Mouse (Mus musculus): ENCODE measurements at regions not wholly inside any gene's neighbourhood (a gene's known extent, or its start where the extent isn't known, plus 50 kb on each side); places are given as distances from the start of the nearest gene placed in this dataset.

GRCm38 (mm10) chr17:64950802-64951624 lies 115.1 kb upstream of the 4930583I09Rik start:
- Histone ChIP-seq H3K4me1 (ENCODE audit: control insufficient read depth, insufficient read depth, low read length) (no peaks in the 10 kb centered on the region), H3K4me3 (ENCODE audit: control insufficient read depth, low read depth, low read length) (no peak overlapping the region), H3K27ac (ENCODE audit: control insufficient read depth, insufficient read depth, low read depth, low read length) (no peak overlapping the region), H3K36me3 (ENCODE audit: control insufficient read depth, insufficient read depth, low read length) (no peaks in the 10 kb centered on the region), H3K27me3 (ENCODE audit: control insufficient read depth, insufficient read depth, low read length) (no peaks in the 10 kb centered on the region)
- TF ChIP-seq POLR2A (IDR thresholded peaks at IDR 0.05; ENCODE audit: control insufficient read depth, low read depth, low read length) = no peak
- TF ChIP-seq CTCF (IDR thresholded peaks at IDR 0.05; ENCODE audit: control insufficient read depth, insufficient read depth, insufficient replicate concordance, low read depth, low read length) = no peak

GRCm38 (mm10) chr17:64943213-64943612 lies 107.3 kb upstream of the 4930583I09Rik start:
- no peaks in the 10 kb centered on the region for H3K36me3 ChIP-seq (ENCODE audit: control insufficient read depth, insufficient read depth, low read length)
- H3K4me3 ChIP-seq (ENCODE audit: control insufficient read depth, low read depth, low read length) = no peak overlapping the region
- no peaks in the 10 kb centered on the region for H3K27me3 ChIP-seq (ENCODE audit: control insufficient read depth, insufficient read depth, low read length)
- no peak overlapping the region for H3K27ac ChIP-seq (ENCODE audit: control insufficient read depth, insufficient read depth, low read depth, low read length)
- no peaks in the 10 kb centered on the region for H3K4me1 ChIP-seq (ENCODE audit: control insufficient read depth, insufficient read depth, low read length)
- TF ChIP-seq POLR2A (IDR thresholded peaks at IDR 0.05; ENCODE audit: control insufficient read depth, low read depth, low read length) (no peak), CTCF (IDR thresholded peaks at IDR 0.05; ENCODE audit: control insufficient read depth, insufficient read depth, insufficient replicate concordance, low read depth, low read length) (no peak)

GRCm38 (mm10) chr17:64941555-64941954 lies 105.7 kb upstream of the 4930583I09Rik start:
- TF ChIP-seq CTCF (IDR thresholded peaks at IDR 0.05; ENCODE audit: control insufficient read depth, insufficient read depth, insufficient replicate concordance, low read depth, low read length) (no peak), POLR2A (IDR thresholded peaks at IDR 0.05; ENCODE audit: control insufficient read depth, low read depth, low read length) (no peak)
- Histone ChIP-seq H3K27ac (ENCODE audit: control insufficient read depth, insufficient read depth, low read depth, low read length) (no peak overlapping the region), H3K4me3 (ENCODE audit: control insufficient read depth, low read depth, low read length) (no peak overlapping the region), H3K36me3 (ENCODE audit: control insufficient read depth, insufficient read depth, low read length) (no peaks in the 10 kb centered on the region), H3K27me3 (ENCODE audit: control insufficient read depth, insufficient read depth, low read length) (no peaks in the 10 kb centered on the region), H3K4me1 (ENCODE audit: control insufficient read depth, insufficient read depth, low read length) (no peaks in the 10 kb centered on the region)

GRCm38 (mm10) chr17:64935683-64936082 lies 99.8 kb upstream of the 4930583I09Rik start:
- Histone ChIP-seq H3K27ac (ENCODE audit: control insufficient read depth, insufficient read depth, low read depth, low read length) (no peak overlapping the region), H3K4me3 (ENCODE audit: control insufficient read depth, low read depth, low read length) (no peak overlapping the region), H3K4me1 (ENCODE audit: control insufficient read depth, insufficient read depth, low read length) (no peaks in the 10 kb centered on the region), H3K27me3 (ENCODE audit: control insufficient read depth, insufficient read depth, low read length) (no peaks in the 10 kb centered on the region), H3K36me3 (ENCODE audit: control insufficient read depth, insufficient read depth, low read length) (no peaks in the 10 kb centered on the region)
- TF ChIP-seq POLR2A (IDR thresholded peaks at IDR 0.05; ENCODE audit: control insufficient read depth, low read depth, low read length) (no peak), CTCF (IDR thresholded peaks at IDR 0.05; ENCODE audit: control insufficient read depth, insufficient read depth, insufficient replicate concordance, low read depth, low read length) (no peak)

GRCm38 (mm10) chr17:64934411-64934810 lies 98.5 kb upstream of the 4930583I09Rik start:
- no peak for TF ChIP-seq CTCF (IDR thresholded peaks at IDR 0.05; ENCODE audit: control insufficient read depth, insufficient read depth, insufficient replicate concordance, low read depth, low read length)
- no peak for TF ChIP-seq POLR2A (IDR thresholded peaks at IDR 0.05; ENCODE audit: control insufficient read depth, low read depth, low read length)
- no peak overlapping the region for H3K4me3 ChIP-seq (ENCODE audit: control insufficient read depth, low read depth, low read length)
- no peak overlapping the region for H3K27ac ChIP-seq (ENCODE audit: control insufficient read depth, insufficient read depth, low read depth, low read length)
- H3K4me1 ChIP-seq (ENCODE audit: control insufficient read depth, insufficient read depth, low read length) = no peaks in the 10 kb centered on the region
- H3K36me3 ChIP-seq (ENCODE audit: control insufficient read depth, insufficient read depth, low read length) = no peaks in the 10 kb centered on the region
- H3K27me3 ChIP-seq (ENCODE audit: control insufficient read depth, insufficient read depth, low read length) = no peaks in the 10 kb centered on the region

- TF ChIP-seq POLR2A (IDR thresholded peaks at IDR 0.05; ENCODE audit: control insufficient read depth, low read depth, low read length) (no peak), CTCF (IDR thresholded peaks at IDR 0.05; ENCODE audit: control insufficient read depth, insufficient read depth, insufficient replicate concordance, low read depth, low read length) (no peak)
- no peak overlapping the region for H3K27ac ChIP-seq (ENCODE audit: control insufficient read depth, insufficient read depth, low read depth, low read length)
- H3K27me3 ChIP-seq (ENCODE audit: control insufficient read depth, insufficient read depth, low read length) = no peaks in the 10 kb centered on the region
- no peak overlapping the region for H3K4me3 ChIP-seq (ENCODE audit: control insufficient read depth, low read depth, low read length)
- no peaks in the 10 kb centered on the region for H3K4me1 ChIP-seq (ENCODE audit: control insufficient read depth, insufficient read depth, low read length)
- H3K36me3 ChIP-seq (ENCODE audit: control insufficient read depth, insufficient read depth, low read length) = no peaks in the 10 kb centered on the region
Observed at GRCm38 (mm10) chr17:64930816-64931428, 95.1 kb upstream of the 4930583I09Rik start.

- H3K27ac ChIP-seq (ENCODE audit: control insufficient read depth, insufficient read depth, low read depth, low read length) = no peak overlapping the region
Observed at GRCm38 (mm10) chr17:64923762-64924161, 87.9 kb upstream of the 4930583I09Rik start.

More at GRCm38 (mm10) chr17:64923762-64924161, 87.9 kb upstream of the 4930583I09Rik start:
- TF ChIP-seq POLR2A (IDR thresholded peaks at IDR 0.05; ENCODE audit: control insufficient read depth, low read depth, low read length) (no peak), CTCF (IDR thresholded peaks at IDR 0.05; ENCODE audit: control insufficient read depth, insufficient read depth, insufficient replicate concordance, low read depth, low read length) (no peak)
- no peaks in the 10 kb centered on the region for H3K27me3 ChIP-seq (ENCODE audit: control insufficient read depth, insufficient read depth, low read length)
- H3K4me3 ChIP-seq (ENCODE audit: control insufficient read depth, low read depth, low read length) = no peak overlapping the region
- no peaks in the 10 kb centered on the region for H3K36me3 ChIP-seq (ENCODE audit: control insufficient read depth, insufficient read depth, low read length)
- no peaks in the 10 kb centered on the region for H3K4me1 ChIP-seq (ENCODE audit: control insufficient read depth, insufficient read depth, low read length)
